Mouse (Mus musculus) embryonic facial prominence, embryonic 10.5 days (tissue): ENCODE data around the gene Cd302. TPM values are rescaled to one million over a fixed set of nuclear protein-coding genes. Genes with fewer than 3 reads are reported as not detected.
A peak's percentile ranks its signal among the peaks of the same experiment; 100 is the strongest.

Experiments used
- DNase-seq: peaks from one replicate; pipeline ENCODE4 v3.0.0-alpha.2; 2017; ENCODE audit warnings: low spot score
- H3K27ac ChIP-seq: fragments of 300-500 bp; sonication (generic); replicated peaks from 2 replicates; pipeline ENCODE4 v1.5.1; 2016; ENCODE audit warnings: mild to moderate bottlenecking
- H3K27me3 ChIP-seq: fragments of 300-500 bp; sonication (generic); replicated peaks from 2 replicates; pipeline ENCODE4 v1.6.1; 2016; ENCODE audit warnings: low read depth, mild to moderate bottlenecking; ENCODE audit not compliant: poor library complexity, severe bottlenecking
- H3K36me3 ChIP-seq: fragments of 300-500 bp; sonication (generic); replicated peaks from 2 replicates; pipeline ENCODE4 v1.6.1; 2016; ENCODE audit warnings: mild to moderate bottlenecking, moderate library complexity
- H3K4me1 ChIP-seq: fragments of 300-500 bp; sonication (generic); 2 replicates; pipeline ENCODE4 v1.6.1; 2016
- H3K4me3 ChIP-seq: fragments of 300-500 bp; sonication (generic); 2 replicates; pipeline ENCODE4 v1.5.1; 2016; ENCODE audit warnings: mild to moderate bottlenecking, moderate library complexity
- H3K9me3 ChIP-seq: fragments of 300-500 bp; sonication (generic); 2 replicates; pipeline ENCODE4 v1.6.1; 2016; ENCODE audit warnings: mild to moderate bottlenecking
- WGBS: fragments of 180-500 bp; shearing (Covaris S2); methylation state at CpG from one replicate; pipeline ENCODE4 v1.1.7; 2016; 5-methylcytosine and 5-hydroxymethylcytosine counted together
- polyA plus RNA-seq: library from polyadenylated mRNA; unstranded; fragments of >200 nt; fragmentation: Nextera tagmentation; extraction: Ambion mirVana; gene quantifications from 2 replicates; pipeline ENCODE4 v1.2.1, GENCODE M21; 2016

The Cd302 gene
- polyA plus RNA-seq, 1 experiment from 2014 or later = 20.8 TPM

- Histone ChIP-seq H3K27me3 (peaks cover 23% of the 10 kb centered on the region), H3K9me3 (no peaks in the 10 kb centered on the region), H3K27ac (peak overlapping the region; percentile 81), H3K4me1 (peaks cover 16% of the 10 kb centered on the region), H3K4me3 (peak overlapping the region; percentile 63), H3K36me3 (no peaks in the 10 kb centered on the region)
- DNase-seq = peak; percentile 72
- WGBS = 1% methylated on average over 42 of the region's 42 CpGs
Measured at GRCm38 (mm10) chr2:60283751-60284466, 379 bp downstream of the Cd302 start.

GRCm38 (mm10) chr2:60283208-60283750 is 1.0 kb downstream of the Cd302 start:
- no peak for DNase-seq
- no peaks in the 10 kb centered on the region for H3K9me3 ChIP-seq
- H3K36me3 ChIP-seq = no peaks in the 10 kb centered on the region
- peaks cover 16% of the 10 kb centered on the region for H3K4me1 ChIP-seq
- WGBS = 6% methylated on average over 9 of the region's 9 CpGs
- H3K27me3 ChIP-seq = peaks cover 23% of the 10 kb centered on the region
- H3K27ac ChIP-seq = peak overlapping the region; percentile 81
- H3K4me3 ChIP-seq = peak overlapping the region; percentile 63

- Histone ChIP-seq H3K27ac (no peak overlapping the region), H3K9me3 (no peaks in the 10 kb centered on the region), H3K4me1 (peaks cover 16% of the 10 kb centered on the region), H3K36me3 (no peaks in the 10 kb centered on the region; the same call in 1 of the 2 replicates), H3K4me3 (peak overlapping the region; percentile 63; the same call in 1 of the 2 replicates), H3K27me3 (peaks cover 23% of the 10 kb centered on the region)
- DNase-seq = no peak
- WGBS = 61% methylated on average over 4 of the region's 4 CpGs
Measured at GRCm38 (mm10) chr2:60282625-60283024, 1.7 kb downstream of the Cd302 start.

- DNase-seq = no peak
- 91% methylated on average over 4 of the region's 4 CpGs for WGBS
- no peaks in the 10 kb centered on the region for H3K9me3 ChIP-seq
- peaks cover 10% of the 10 kb centered on the region for H3K4me1 ChIP-seq
- no peak overlapping the region for H3K27ac ChIP-seq
- no peak overlapping the region for H3K4me3 ChIP-seq
- H3K36me3 ChIP-seq = peaks cover 9% of the 10 kb centered on the region
- 0 out of 2 replicates have a peak, but pooled peaks cover 9% of the 10 kb centered on the region for H3K27me3 ChIP-seq
Measured at GRCm38 (mm10) chr2:60278627-60279026, 5.7 kb downstream of the Cd302 start.

- Histone ChIP-seq H3K4me1 (peaks cover 11% of the 10 kb centered on the region), H3K27ac (no peak overlapping the region), H3K4me3 (no peak overlapping the region), H3K36me3 (peaks cover 34% of the 10 kb centered on the region), H3K27me3 (no peaks in the 10 kb centered on the region), H3K9me3 (0 out of 2 replicates have a peak, but pooled peaks cover 3% of the 10 kb centered on the region)
- DNase-seq = peak; percentile 4
- WGBS = 93% methylated on average over 14 of the region's 14 CpGs
Measured at GRCm38 (mm10) chr2:60269856-60270479, 14.3 kb downstream of the Cd302 start.

- H3K9me3 ChIP-seq = 0 out of 2 replicates have a peak, but pooled peaks cover 3% of the 10 kb centered on the region
- peak; percentile 10 for DNase-seq
- H3K27ac ChIP-seq = peak overlapping the region; percentile 61
- WGBS = 61% methylated on average over 1 of the region's 1 CpGs
- H3K4me1 ChIP-seq = peaks cover 11% of the 10 kb centered on the region
- H3K4me3 ChIP-seq = no peak overlapping the region
- peaks cover 24% of the 10 kb centered on the region for H3K36me3 ChIP-seq
- H3K27me3 ChIP-seq = no peaks in the 10 kb centered on the region
Measured at GRCm38 (mm10) chr2:60267567-60267966, 16.7 kb downstream of the Cd302 start.

GRCm38 (mm10) chr2:60260621-60261350 is 23.5 kb downstream of the Cd302 start:
- WGBS = 88% methylated on average over 5 of the region's 5 CpGs
- no peak overlapping the region for H3K27ac ChIP-seq
- no peak for DNase-seq

GRCm38 (mm10) chr2:60259186-60259585 is 25.1 kb downstream of the Cd302 start:
- no peak for DNase-seq
- no peak overlapping the region for H3K27ac ChIP-seq
- no peaks in the 10 kb centered on the region for H3K4me1 ChIP-seq
- H3K4me3 ChIP-seq = no peak overlapping the region
- 0 out of 2 replicates have a peak, but pooled peaks cover 3% of the 10 kb centered on the region for H3K9me3 ChIP-seq
- 97% methylated on average over 5 of the region's 5 CpGs for WGBS
- no peaks in the 10 kb centered on the region for H3K27me3 ChIP-seq
- peaks cover 24% of the 10 kb centered on the region for H3K36me3 ChIP-seq

More at GRCm38 (mm10) chr2:60260621-60261350, 23.5 kb downstream of the Cd302 start:
- H3K36me3 ChIP-seq = peaks cover 12% of the 10 kb centered on the region
- H3K27me3 ChIP-seq = no peaks in the 10 kb centered on the region
- no peak overlapping the region for H3K4me3 ChIP-seq
- H3K4me1 ChIP-seq = no peaks in the 10 kb centered on the region
- 0 out of 2 replicates have a peak, but pooled peaks cover 3% of the 10 kb centered on the region for H3K9me3 ChIP-seq

- no peaks in the 10 kb centered on the region for H3K4me1 ChIP-seq
- H3K36me3 ChIP-seq = peaks cover 34% of the 10 kb centered on the region
- 87% methylated on average over 2 of the region's 2 CpGs for WGBS
- no peaks in the 10 kb centered on the region for H3K27me3 ChIP-seq
- no peak overlapping the region for H3K4me3 ChIP-seq
- 0 out of 2 replicates have a peak, but pooled peaks cover 3% of the 10 kb centered on the region for H3K9me3 ChIP-seq
- no peak for DNase-seq
- H3K27ac ChIP-seq = no peak overlapping the region
Measured at GRCm38 (mm10) chr2:60256751-60257150, 27.5 kb downstream of the Cd302 start.

- no peaks in the 10 kb centered on the region for H3K27me3 ChIP-seq
- peaks cover 58% of the 10 kb centered on the region for H3K36me3 ChIP-seq
- H3K27ac ChIP-seq = no peak overlapping the region
- no peak for DNase-seq
- no peaks in the 10 kb centered on the region for H3K4me1 ChIP-seq
- 0 out of 2 replicates have a peak, but pooled peaks cover 3% of the 10 kb centered on the region for H3K9me3 ChIP-seq
- no peak overlapping the region for H3K4me3 ChIP-seq
Measured at GRCm38 (mm10) chr2:60253506-60253905, 30.8 kb downstream of the Cd302 start.

GRCm38 (mm10) chr2:60252782-60253181 is 31.5 kb downstream of the Cd302 start:
- H3K27ac ChIP-seq = no peak overlapping the region
- H3K4me3 ChIP-seq = no peak overlapping the region
- WGBS = 90% methylated on average over 4 of the region's 4 CpGs
- peaks cover 56% of the 10 kb centered on the region for H3K36me3 ChIP-seq
- H3K9me3 ChIP-seq = no peaks in the 10 kb centered on the region
- H3K4me1 ChIP-seq = no peaks in the 10 kb centered on the region
- DNase-seq = no peak
- H3K27me3 ChIP-seq = no peaks in the 10 kb centered on the region

- H3K9me3 ChIP-seq = no peaks in the 10 kb centered on the region
- peaks cover 97% of the 10 kb centered on the region for H3K36me3 ChIP-seq
- H3K27ac ChIP-seq = no peak overlapping the region
- H3K4me3 ChIP-seq = no peak overlapping the region
- no peak for DNase-seq
- H3K4me1 ChIP-seq = no peaks in the 10 kb centered on the region
- 84% methylated on average over 7 of the region's 7 CpGs for WGBS
- no peaks in the 10 kb centered on the region for H3K27me3 ChIP-seq
Measured at GRCm38 (mm10) chr2:60234506-60234905, 49.8 kb downstream of the Cd302 start.
